Mouse (Mus musculus) c-Kit-positive CD71-positive TER-119-positive erythroid progenitor cells, embryonic 14.5 days (primary cell): ENCODE measurements around the gene Clec11a.
A peak's percentile ranks its signal among the peaks of the same experiment; 100 is the strongest.

ENCODE experiments used
- DNase-seq: peaks from one replicate; pipeline ENCODE4 v3.0.0-alpha.2; 2013; ENCODE audit warnings: low spot score

Clec11a gene

DNA sequence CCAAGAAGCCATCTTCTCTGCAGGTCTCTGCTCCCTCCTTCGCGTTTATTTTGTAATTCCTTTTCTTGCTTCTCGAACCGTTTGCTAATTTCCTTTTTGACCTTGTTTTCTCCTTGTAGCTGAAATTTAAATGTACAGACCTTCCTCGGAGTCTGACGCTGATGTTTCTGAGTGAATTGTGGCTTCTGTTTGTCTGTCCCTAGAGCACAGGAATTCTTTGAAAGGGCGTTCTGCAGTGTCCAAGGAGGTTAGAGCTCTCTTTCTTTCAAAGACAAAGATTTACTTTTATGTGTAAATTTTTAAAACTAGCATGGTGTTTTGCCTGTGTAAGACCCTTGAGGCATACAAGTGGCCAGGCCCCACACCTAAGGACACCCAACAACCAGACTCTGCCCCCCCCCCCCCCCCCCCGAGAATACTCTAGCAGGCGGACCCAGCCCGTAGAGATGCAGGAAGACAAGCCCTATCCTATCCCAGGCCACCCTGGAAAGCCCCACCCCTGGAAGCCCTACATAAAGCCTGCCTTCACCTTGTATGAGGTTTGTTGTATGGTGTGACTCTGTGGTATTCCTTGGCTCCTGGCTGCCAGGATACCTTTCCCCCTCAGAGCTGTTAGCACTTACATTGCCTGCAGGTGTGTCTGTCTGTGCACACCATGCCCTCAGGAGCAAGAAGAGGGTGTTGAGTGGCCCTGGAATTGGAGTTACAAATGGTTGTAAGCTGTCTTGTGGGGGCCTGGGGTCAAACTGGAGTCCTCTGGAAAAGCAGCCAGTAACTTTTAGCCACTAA, 30.0 kb downstream of the Clec11a start:
- no peak for DNase-seq

- DNase-seq, result no peak
Measured at GRCm38 (mm10) chr7:44275546-44275945, 31.2 kb downstream of the Clec11a start.

DNA sequence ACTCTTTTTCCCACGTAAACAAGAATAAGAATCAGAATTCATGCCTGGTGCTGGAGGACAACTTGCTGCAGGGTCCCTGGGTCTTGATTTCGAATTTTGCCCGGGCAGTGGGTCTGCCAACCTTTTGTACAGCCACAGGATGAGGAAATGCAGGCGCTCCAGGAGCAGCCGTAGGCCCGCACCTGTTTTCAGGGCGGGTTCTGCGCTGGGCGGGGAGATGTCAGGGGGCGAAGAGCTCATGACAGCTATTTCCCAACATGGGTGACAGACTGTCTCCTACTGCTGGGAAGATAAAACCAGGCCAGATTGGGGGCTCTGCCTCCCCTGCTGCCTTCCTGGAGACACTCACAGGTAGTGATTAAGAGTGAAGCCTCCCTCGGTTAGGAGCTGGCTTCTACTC, 32.6 kb downstream of the Clec11a start:
- DNase-seq, result no peak

DNA sequence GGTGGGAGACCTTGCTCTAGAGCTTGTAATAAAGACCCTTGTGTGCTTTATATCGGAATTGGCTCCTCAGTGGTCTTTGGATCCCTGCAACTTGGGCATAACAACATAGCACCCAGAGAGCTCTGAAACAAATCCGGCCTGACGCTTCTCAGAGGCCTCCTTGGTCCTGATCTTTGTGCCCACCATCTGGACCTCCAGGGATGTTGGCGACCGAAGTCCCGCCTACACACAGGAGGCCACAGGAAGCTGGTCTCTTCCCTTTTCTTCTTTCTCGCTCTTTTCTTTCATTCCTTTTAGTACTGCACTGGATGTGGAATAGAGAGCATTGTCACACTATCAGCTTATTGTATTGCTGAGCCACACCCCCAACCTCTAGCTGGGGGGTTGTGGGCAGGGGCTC, 33.3 kb downstream of the Clec11a start:
- DNase-seq, result no peak

DNA sequence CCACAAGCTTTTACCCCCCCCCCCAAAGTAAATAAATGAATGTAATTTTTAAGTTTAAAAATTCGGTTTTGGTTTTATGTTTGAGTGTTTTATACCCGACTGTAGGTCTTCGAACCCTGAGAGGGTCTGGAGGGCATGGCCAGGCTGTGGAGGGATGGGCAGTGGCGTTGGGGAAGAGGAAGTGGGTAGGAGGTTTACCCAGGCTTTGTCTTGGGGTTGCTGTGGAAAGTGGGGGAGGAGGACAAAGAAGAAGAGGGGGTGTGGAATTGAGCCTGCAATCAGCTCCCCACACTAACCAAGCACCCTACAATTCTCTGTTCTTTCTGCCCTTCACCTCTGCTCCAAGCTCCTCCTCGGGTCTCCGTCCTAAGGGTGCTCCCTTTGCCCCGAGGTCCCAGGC, 34.2 kb downstream of the Clec11a start:
- DNase-seq, result no peak

GRCm38 (mm10) chr7:44271309-44271708, 35.4 kb downstream of the Clec11a start:
- DNase-seq, result no peak

DNA sequence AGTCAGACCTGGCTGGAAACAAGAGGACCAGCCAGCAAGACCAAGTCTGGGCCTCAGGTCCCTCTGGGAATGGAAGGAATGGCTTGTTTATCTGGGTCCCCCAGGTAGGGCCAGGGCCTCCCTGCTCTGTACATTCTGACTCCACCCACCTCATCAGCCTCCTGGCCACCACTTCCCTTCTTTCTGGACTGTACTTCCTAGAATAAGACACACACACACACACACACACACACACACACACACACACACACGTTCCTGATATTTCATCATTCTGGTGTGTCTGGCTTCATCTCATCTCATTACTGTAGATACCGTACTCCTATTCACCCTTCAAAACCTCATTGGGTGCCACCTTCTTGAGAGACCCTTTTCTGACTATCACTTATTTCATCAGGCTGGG, 37.3 kb downstream of the Clec11a start:
- DNase-seq, result no peak

DNA sequence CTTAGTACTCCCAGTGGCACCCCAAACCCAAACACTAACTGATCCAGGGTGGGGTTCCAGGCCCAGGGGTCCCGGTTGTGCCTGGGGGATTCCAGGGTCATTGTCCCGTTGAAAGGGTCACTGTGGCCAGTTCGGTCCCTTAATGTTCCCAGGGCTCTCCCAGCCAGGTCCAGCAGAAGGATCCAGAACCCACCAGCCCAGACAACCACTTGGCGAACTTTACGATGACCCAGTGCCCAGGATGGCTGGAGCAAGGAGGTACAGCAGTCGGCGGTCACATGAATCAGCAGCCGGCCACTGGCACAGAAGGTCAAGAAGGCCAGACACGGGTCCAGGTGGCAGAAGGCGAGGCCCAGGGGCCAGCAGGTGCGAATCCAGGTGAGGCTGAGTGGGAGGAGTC, 38.6 kb downstream of the Clec11a start:
- no peak for DNase-seq

GRCm38 (mm10) chr7:44262791-44263643, 43.7 kb downstream of the Clec11a start:
- peak; percentile 89 for DNase-seq

GRCm38 (mm10) chr7:44261147-44261546, 45.6 kb downstream of the Clec11a start, which contains the start of gene Gm15517:
Gm15517 (plus strand) TSS chr7:44261447.
- no peak for DNase-seq

DNA sequence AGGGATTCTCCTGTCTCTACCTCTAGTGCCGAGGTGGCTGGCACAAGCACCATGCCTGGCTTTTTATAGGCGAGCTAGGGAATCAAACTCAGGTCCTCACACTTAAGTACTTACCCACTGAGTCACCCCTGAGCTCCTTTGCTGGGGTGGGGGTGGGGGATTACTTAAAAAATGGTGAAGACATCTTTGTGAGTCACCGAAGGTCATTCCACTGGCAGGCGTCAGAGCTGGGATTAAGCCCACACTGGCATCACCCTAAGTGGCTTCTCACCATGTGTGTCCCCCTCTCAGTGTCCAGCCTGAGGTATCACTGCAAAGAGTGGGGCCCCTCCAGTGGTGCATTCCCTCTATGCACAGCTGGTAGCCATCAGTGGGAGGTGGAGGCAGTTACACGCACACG, 46.3 kb downstream of the Clec11a start:
- DNase-seq, result no peak

DNA sequence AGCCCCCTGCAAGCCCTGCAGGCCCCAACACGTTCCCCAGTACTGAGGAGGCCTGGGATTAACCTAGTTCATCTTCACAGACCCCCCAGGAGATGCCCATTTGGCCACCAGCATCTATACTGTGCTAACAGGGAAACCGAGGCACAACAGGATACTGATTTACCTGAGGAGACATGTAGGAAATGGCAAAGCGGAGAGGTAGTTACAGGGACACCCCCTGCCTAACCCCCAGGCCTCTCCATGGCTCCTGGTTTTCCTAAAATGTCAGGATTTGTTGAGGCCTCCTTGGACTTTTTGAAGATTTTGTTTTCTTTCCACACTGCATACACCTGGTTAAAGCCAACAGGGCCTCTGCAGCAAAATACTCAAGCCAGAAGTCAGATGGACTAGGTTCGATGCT, 49.4 kb downstream of the Clec11a start, which contains the start of gene Acp4:
Gene Acp4 (minus strand): TSS at position 101 of the 400 bp plus-strand sequence.
- DNase-seq, result no peak

DNA sequence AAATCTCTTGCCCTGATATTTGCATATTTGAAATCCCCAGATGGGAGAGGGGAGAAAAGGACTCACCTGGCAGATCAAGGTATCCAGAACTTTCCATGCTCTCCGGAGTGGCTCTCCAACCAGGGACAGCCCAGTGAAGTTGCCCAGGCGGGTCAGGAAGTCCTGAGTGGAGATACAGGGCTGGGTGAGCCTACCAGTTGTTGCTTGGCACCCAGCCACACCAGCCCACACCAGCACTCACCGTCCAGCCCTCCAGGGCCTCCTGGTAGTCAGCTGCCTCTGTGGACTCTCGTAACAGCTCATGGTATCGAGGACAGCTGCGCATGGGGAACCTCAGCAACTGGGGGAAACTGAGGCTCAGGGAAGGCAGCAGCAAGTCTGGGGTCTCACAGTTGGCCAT, 51.8 kb downstream of the Clec11a start:
- DNase-seq, result no peak

DNA sequence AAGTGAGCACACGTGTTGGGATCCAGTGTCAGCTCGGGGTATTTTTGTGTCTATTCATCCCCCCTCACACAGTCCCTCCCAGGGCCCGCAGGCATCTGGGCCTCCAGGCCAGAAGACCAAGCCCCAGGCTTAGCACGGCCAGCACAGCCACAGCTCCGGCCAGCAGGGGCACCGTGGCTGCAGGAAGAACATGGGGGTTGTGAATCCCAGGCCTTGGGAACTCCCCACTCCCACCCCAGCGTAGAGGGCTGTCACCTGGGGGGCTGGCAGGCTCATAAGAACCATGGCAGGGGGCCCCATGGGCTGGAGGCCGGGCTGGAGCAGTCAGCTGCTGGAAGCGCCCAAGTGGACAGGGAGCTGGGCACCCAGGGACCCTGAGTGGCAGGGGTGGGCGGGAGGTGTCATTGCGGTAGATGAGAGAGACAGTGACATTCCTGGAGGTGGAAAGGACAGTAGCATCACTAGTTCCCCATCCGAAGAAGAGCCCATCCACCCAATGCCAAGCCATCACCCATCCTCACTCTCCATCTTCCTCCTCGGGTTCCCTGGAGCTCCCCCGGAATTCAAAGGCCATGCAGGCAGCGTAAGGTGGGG, 53.6 kb downstream of the Clec11a start:
- no peak for DNase-seq
